Mouse (Mus musculus) heart, adult 9 months (tissue): ENCODE measurements around the gene Prkg1.

ENCODE experiments used
- DNase-seq, 2 experiments: peaks; one replicate each; pipeline ENCODE4 v3.0.0; 2022; ENCODE audit warnings: low spot score in 2 of 2

The Prkg1 gene

GRCm38 (mm10) chr19:31764801-31765340, at the start of gene Prkg1:
Gene Prkg1, minus strand, starts transcription at chr19:31765033.
- peak; percentile 46 for DNase-seq

GRCm38 (mm10) chr19:31813087-31813486, 48.3 kb upstream of the Prkg1 start:
- DNase-seq, result no peak

- no peak for DNase-seq
Measured at GRCm38 (mm10) chr19:31811371-31811770, 46.5 kb upstream of the Prkg1 start.

GRCm38 (mm10) chr19:31805391-31805790, 40.6 kb upstream of the Prkg1 start:
- no peak for DNase-seq

GRCm38 (mm10) chr19:31795485-31796046, 30.7 kb upstream of the Prkg1 start:
- DNase-seq, result no peak

- DNase-seq, result no peak
Measured at GRCm38 (mm10) chr19:31791724-31792123, 26.9 kb upstream of the Prkg1 start.

- no peak for DNase-seq
Measured at GRCm38 (mm10) chr19:31781521-31782018, 16.7 kb upstream of the Prkg1 start.

GRCm38 (mm10) chr19:31781077-31781476, 16.2 kb upstream of the Prkg1 start:
- no peak for DNase-seq

GRCm38 (mm10) chr19:31780222-31780621, 15.4 kb upstream of the Prkg1 start:
- no peak for DNase-seq

GRCm38 (mm10) chr19:31779021-31779420, 14.2 kb upstream of the Prkg1 start:
- no peak for DNase-seq

- DNase-seq, result peak in 1 of 2 experiments; percentile 18
Measured at GRCm38 (mm10) chr19:31767004-31767403, 2.2 kb upstream of the Prkg1 start.

- no peak for DNase-seq
Measured at GRCm38 (mm10) chr19:31765451-31765850, 618 bp upstream of the Prkg1 start.

GRCm38 (mm10) chr19:31763951-31764800, 657 bp downstream of the Prkg1 start:
- peak; percentile 63 to 71 for DNase-seq

- DNase-seq, result peak; percentile 12 to 26
Measured at GRCm38 (mm10) chr19:31763246-31763821, 1.5 kb downstream of the Prkg1 start.

- DNase-seq, result peak; percentile 64 to 69
Measured at GRCm38 (mm10) chr19:31762411-31763245, 2.2 kb downstream of the Prkg1 start.

- no peak for DNase-seq
Measured at GRCm38 (mm10) chr19:31759855-31760254, 5.0 kb downstream of the Prkg1 start.

- peak; percentile 46 to 70 for DNase-seq
Measured at GRCm38 (mm10) chr19:31755929-31756792, 8.7 kb downstream of the Prkg1 start.

- no peak for DNase-seq
Measured at GRCm38 (mm10) chr19:31754642-31755287, 10.1 kb downstream of the Prkg1 start.

- no peak for DNase-seq
Measured at GRCm38 (mm10) chr19:31750976-31751676, 13.7 kb downstream of the Prkg1 start.
